Mouse (Mus musculus): Measurements from ENCODE around the gene Ndrg3.

GRCm38 (mm10) chr2:157035371-157035770 lies 43.5 kb upstream of the Ndrg3 start:
- TF ChIP-seq POLR2A (IDR thresholded peaks at IDR 0.05; ENCODE audit: low read depth, low read length), result no peak
- no peak for TF ChIP-seq CTCF (IDR thresholded peaks at IDR 0.05; ENCODE audit: borderline replicate concordance, insufficient read depth, low read length)

Measured in embryonic fibroblast, embryonic 13.5 days (primary cell).